Mouse (Mus musculus) left cerebral cortex, postnatal 36 days (tissue): Measurements from ENCODE around the gene Csf2ra. TPM values are rescaled to one million over a fixed set of nuclear protein-coding genes. Genes with fewer than 3 reads are reported as not detected.
"Not testable (repeated sequence)": the region's sequence is repeated elsewhere in the genome, so short reads cannot be mapped to it uniquely, and the experiment has no call there.

ENCODE experiments used
- DNase-seq, 2 experiments: peaks; one replicate each; pipeline ENCODE4 v3.0.0; 2021 to 2022; ENCODE audit warnings: low spot score in 2 of 2, mixed read lengths in 1 of 2
- intact Hi-C: fragments of 180-260 bp; cut with DNase I; formaldehyde crosslinking; loops from one replicate; pipeline ENCODE4 v1.15.1; 2025
- total RNA-seq, 2 experiments: library from RNA; stranded (reverse); gene quantifications; 2 replicates each; pipeline ENCODE4 v1.2.3; 2021

Gene Csf2ra
- total RNA-seq, 2 experiments from 2014 or later, result 27.5 to 40.7 TPM

- intact Hi-C loops, result loop anchor here (10.0 kb wide), 2 partner anchors 362 to 472 kb away; partner anchors contain the start of genes Nanos1 and Sfxn4
- peak; percentile 80 to 86 for DNase-seq
Observed at GRCm38 (mm10) chr19:61226401-61226927, 1.8 kb downstream of the Csf2ra start.

DNA sequence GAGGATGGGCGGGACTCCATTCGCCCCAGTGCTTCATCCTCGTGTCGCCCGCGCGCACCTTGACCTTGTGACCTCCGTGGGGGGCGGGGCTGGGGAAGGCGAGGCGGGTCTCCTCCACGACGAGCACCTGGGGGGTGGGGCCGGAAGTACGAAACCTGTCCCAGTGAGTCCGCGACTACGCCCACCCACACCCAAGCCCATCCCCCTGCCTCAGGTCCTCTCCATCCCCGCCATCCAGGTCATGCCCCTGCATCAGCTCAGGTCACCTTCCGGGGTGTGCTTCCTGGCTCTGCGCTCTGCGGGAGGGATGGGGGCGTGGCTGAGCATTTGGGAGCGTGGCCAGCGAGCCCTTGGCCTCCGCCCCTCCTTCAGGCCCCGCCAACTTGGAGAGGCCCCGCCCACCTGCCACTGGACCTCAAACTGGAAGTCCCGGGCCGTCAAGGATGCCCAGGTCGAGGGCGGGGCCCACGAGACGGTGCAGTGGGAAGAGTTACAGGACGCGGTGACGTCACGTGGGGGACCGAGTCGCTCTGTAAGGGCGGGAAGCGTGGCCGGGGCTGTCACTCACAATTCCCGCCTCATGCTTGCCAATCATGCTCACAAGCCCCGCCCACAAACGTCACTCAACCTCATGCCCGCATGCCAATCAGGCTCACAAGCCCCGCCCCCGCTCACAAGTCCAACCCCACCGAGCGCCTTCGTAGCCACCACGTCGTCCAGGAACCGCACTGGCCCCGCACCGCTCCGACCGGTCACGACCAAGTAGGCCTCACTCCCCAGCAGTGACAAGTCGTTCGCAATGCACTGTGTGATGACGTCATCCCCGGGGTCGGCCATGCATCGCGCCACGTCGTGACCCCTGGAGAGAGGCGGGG, 2.5 kb downstream of the Csf2ra start:
- intact Hi-C loops, result loop anchor here (10.0 kb wide), 2 partner anchors 361 to 471 kb away; partner anchors contain the start of genes Nanos1 and Sfxn4
- peak; percentile 82 to 84 for DNase-seq

GRCm38 (mm10) chr19:61224678-61225525, 3.3 kb downstream of the Csf2ra start:
- DNase-seq, result peak in 1 of 2 experiments; percentile 4
- intact Hi-C loops, result loop anchor here (10.0 kb wide), 2 partner anchors 360 to 470 kb away; partner anchors contain the start of genes Nanos1 and Sfxn4

GRCm38 (mm10) chr19:61223706-61224328, 4.4 kb downstream of the Csf2ra start:
- intact Hi-C loops, result loop anchor here (10.0 kb wide), 2 partner anchors 359 to 469 kb away; partner anchors contain the start of genes Nanos1 and Sfxn4
- DNase-seq, result no peak

- DNase-seq, intact Hi-C loops: not testable (repeated sequence)
Observed at GRCm38 (mm10) chr19:61207506-61207905, 20.7 kb downstream of the Csf2ra start.

- intact Hi-C loops, result loop anchor here (1.0 kb wide), 1 partner anchor 66 kb away; no protein-coding TSS in a partner anchor
- peak; percentile 15 to 26 for DNase-seq
Observed at GRCm38 (mm10) chr19:61199836-61200235, 28.4 kb downstream of the Csf2ra start.

DNA sequence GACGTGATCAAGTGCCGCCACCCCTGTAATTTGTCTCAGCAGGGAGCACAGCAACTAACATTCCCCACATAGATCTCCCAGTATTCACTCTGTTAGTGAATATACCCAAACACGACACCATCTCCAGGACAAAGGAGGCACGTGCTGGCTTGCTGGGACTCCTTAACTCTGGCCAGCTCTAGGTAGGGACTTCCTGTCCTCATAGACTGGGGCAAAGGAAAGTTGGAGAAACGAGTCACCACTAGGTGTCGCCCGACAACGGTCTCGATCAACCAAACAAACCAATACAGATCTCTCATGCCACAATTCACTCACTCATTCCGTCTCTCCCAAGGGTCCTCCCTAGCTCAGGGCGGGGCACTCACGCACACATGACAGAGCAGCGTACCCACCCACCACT, 28.9 kb downstream of the Csf2ra start:
- peak; percentile 74 to 85 for DNase-seq

DNA sequence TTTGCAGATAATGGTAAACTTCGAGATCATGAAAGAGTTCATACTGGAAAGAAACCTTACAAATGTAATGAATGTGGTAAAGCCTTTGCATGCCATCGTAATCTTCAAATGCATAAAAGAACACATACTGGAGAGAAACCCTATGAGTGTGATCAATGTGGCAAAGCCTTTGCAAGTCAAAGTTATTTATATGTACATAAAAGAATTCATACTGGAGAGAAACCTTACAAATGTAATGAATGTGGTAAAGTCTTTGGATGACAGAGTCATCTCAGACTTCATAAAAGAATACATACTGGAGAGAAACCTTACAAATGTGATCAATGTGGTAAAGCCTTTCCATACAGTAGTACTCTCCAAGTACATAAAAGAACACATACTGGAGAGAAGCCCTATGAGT, 44.6 kb downstream of the Csf2ra start, which contains the start of gene Gm6020:
Gene Gm6020, plus strand, starts transcription at position 301 of the 400 bp plus-strand sequence.
- intact Hi-C loops, DNase-seq: not testable (repeated sequence)

More for the DNA sequence above, 28.9 kb downstream of the Csf2ra start:
- intact Hi-C loops, result loop anchor here (1.0 kb wide), 1 partner anchor 67 kb away; no protein-coding TSS in a partner anchor

GRCm38 (mm10) chr19:61175756-61176324, 52.4 kb downstream of the Csf2ra start, which contains the start of gene Gm7102:
Gene Gm7102 (minus strand): TSS chr19:61176309.
- no peak for DNase-seq
- intact Hi-C loops, result no loop called here

Other genes with a start within 250 kb of the Csf2ra start
- gene Zfp950, start 87.6 kb downstream of the Csf2ra start, total RNA-seq, result 10 to 100 TPM; 31.9 to 53.1 TPM
- gene Gm7102, start 52.1 kb downstream of the Csf2ra start, total RNA-seq, result not detected
- gene Gm6020, start 44.5 kb downstream of the Csf2ra start, total RNA-seq, result not detected
- gene Gm21060, start 68.6 kb upstream of the Csf2ra start, total RNA-seq, result not detected